Mouse (Mus musculus): ENCODE measurements at regions not wholly inside any gene's neighbourhood (a gene's known extent, or its start where the extent isn't known, plus 50 kb on each side); places are given as distances from the start of the nearest gene placed in this dataset.

GRCm38 (mm10) chr11:71415451-71415850 lies 184.9 kb upstream of the Nlrp1b start:
- TF ChIP-seq POLR2A (IDR thresholded peaks at IDR 0.05; ENCODE audit: extremely low read depth, insufficient read depth, low read length), result no peak
- TF ChIP-seq CTCF (IDR thresholded peaks at IDR 0.05; ENCODE audit: extremely low read depth, insufficient read depth, low read length), result no peak
